Mouse (Mus musculus): ENCODE measurements around the gene 1500011B03Rik.
A peak's percentile ranks its signal among the peaks of the same experiment; 100 is the strongest.

DNA sequence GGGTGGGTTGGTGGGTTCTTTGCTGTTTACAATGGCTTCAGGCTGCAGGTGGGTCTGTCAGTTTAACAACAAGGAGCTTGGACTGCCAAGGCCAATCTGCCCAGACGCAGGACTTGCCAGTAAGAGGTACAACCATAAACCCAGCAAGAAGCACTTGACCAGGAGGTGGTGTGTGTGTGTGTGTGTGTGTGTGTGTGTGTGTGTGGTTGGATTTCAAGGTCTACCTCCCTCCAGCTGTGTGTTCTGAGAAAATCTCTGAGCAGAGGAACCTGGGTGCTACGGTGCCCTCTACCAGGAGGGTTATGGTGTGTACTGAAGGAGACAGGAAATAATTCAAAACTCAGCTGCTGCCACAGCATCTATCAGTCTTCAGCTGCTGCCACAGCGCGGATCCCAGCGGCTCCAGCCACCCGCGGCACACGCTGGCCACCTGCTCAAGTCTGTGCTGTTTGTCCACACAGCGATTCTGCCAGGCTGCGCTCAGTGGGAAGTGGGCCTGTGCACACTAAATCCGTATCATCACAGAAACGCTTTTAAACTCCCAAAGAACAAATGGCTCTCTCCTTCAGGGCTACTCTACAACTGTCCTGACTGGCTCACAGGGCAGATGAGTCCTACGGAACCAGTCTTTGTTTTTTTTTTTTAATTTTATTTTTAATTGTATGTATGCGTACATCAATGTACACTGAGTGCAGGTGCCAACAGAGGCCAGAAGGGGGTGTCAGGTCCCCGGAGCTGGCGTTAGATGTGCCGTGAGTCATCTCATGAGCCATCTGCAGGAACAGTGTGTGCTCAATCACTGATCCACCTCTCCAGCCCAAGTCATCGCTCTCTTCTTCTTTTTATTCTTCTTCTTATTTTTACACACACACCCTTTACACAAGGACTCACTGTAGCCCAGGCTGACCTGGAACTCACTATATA lies 58.2 kb downstream of the 1500011B03Rik start:
- TF ChIP-seq POLR2A (IDR thresholded peaks at IDR 0.05; ENCODE audit: control insufficient read depth in 1 of 2, insufficient read depth in 1 of 2, low read depth in 1 of 2, low read length in 2 of 2, poor library complexity in 1 of 2) (no peak), CTCF (IDR thresholded peaks at IDR 0.05 in 2 of 3, conservative IDR thresholded peaks at IDR 0.05 in 1 of 3; ENCODE audit: control insufficient read depth in 1 of 3, insufficient read depth in 1 of 3, low read depth in 2 of 3, low read length in 3 of 3, poor library complexity in 1 of 3, severe bottlenecking in 1 of 3) (peak; percentile 23 to 46 (median 46); a peak in 5 of 6 replicates), EP300 (IDR thresholded peaks at IDR 0.05; ENCODE audit: low read depth in 1 of 2, low read length in 2 of 2) (no peak)

Data from MEL (cell line).